Mouse (Mus musculus) central nervous system, embryonic 18 days (tissue): Measurements from ENCODE around the gene Rev3l. TPM values are rescaled to one million over a fixed set of nuclear protein-coding genes. Genes with fewer than 3 reads are reported as not detected.

Experiments used
- polyA plus RNA-seq: library from polyadenylated mRNA; depleted of rRNA; stranded (reverse); fragments of >200 nt; gene quantifications from 2 replicates; pipeline ENCODE4 v1.2.3, GENCODE M21; 2012; rRNA removed

Gene Rev3l
- polyA plus RNA-seq: 129 and 141 TPM in 2 replicates

DNA sequence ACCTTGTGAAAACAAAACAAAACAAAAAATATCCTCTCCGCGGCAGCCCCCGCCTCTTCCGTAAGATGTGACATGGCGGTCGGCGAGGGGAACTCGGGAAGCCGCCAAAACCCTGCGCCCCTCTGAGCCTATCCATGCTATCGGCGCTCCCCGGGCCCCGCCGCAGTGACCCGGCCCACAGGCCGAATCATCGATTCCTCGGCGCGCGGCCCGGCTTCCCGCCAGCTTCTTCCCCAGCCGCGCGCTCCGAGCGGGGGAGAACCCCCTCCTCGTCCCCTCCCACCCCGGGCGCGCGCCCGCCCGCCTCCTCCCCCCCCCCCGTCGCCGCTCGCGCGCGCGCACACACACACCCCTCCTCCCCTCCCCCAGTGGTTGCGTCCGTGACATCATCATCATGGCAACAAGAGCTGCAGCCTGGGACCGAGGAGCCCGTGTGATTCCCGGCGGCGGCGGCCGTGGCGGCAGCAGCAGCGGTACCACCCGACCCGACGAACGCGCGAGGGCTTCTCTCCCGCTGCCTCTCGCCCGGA lies at the start of gene Rev3l:
TSS of gene Rev3l (plus strand) at position 383 of the 530 bp plus-strand sequence.

GRCm38 (mm10) chr10:39898874-39899371 lies 167.0 kb downstream of the Rev3l start, which contains the start of gene Mfsd4b4:
Mfsd4b4 (minus strand) TSS chr10:39899238.

Other genes with a start within 250 kb of the Rev3l start
- 1.9 and 3.5 TPM in 2 replicates for gene Traf3ip2, start 119.2 kb upstream of the Rev3l start, polyA plus RNA-seq
- 9.9 and 11.1 TPM in 2 replicates for gene Mfsd4b4, start 167.1 kb downstream of the Rev3l start, polyA plus RNA-seq
- gene Mfsd4b2, start 194.8 kb downstream of the Rev3l start, polyA plus RNA-seq: 0.03 TPM in 1 of 2 replicates, not detected in the other
- gene Mfsd4b3, start 228.0 kb downstream of the Rev3l start, polyA plus RNA-seq: 0.05 and 0.13 TPM in 2 replicates